Mouse (Mus musculus): ENCODE results near the gene Tha1. TPM values are rescaled to one million over a fixed set of nuclear protein-coding genes. Genes with fewer than 3 reads are reported as not detected.

Gene Tha1
- polyA plus RNA-seq, 1 experiment from 2014 or later = 5.5 TPM

GRCm38 (mm10) chr11:117848271-117848984, 24.9 kb downstream of the Tha1 start:
- Histone ChIP-seq H3K36me3 (peaks cover 15% of the 10 kb centered on the region), H3K9ac (peak overlapping the region; percentile 85), H3K27me3 (no peaks in the 10 kb centered on the region), H3K4me1 (replicated peaks) (peaks cover 29% of the 10 kb centered on the region), H3K4me2 (peak overlapping the region; percentile 84), H3K4me3 (peak overlapping the region; percentile 72), H3K9me3 (replicated peaks) (no peaks in the 10 kb centered on the region), H3K27ac (peak overlapping the region; percentile 97)
- WGBS = 5% methylated on average over 19 of the region's 19 CpGs
- ATAC-seq (replicated peaks; ENCODE audit: insufficient number of reproducible peaks, insufficient read depth, low FRiP score, low read depth) = peak; percentile 73

GRCm38 (mm10) chr11:117847593-117848215, 25.6 kb downstream of the Tha1 start:
- Histone ChIP-seq H3K4me2 (peak overlapping the region; percentile 84), H3K27me3 (no peaks in the 10 kb centered on the region), H3K36me3 (peaks cover 9% of the 10 kb centered on the region), H3K4me3 (peak overlapping the region; percentile 72), H3K9ac (peak overlapping the region; percentile 85; the same call in 1 of the 2 replicates), H3K27ac (peak overlapping the region; percentile 97), H3K4me1 (replicated peaks) (peaks cover 29% of the 10 kb centered on the region), H3K9me3 (replicated peaks) (no peaks in the 10 kb centered on the region)
- ATAC-seq (replicated peaks; ENCODE audit: insufficient number of reproducible peaks, insufficient read depth, low FRiP score, low read depth) = no peak
- 80% methylated on average over 7 of the region's 7 CpGs for WGBS

GRCm38 (mm10) chr11:117846640-117847039, 26.6 kb downstream of the Tha1 start:
- Histone ChIP-seq H3K9me3 (replicated peaks) (no peaks in the 10 kb centered on the region), H3K4me1 (replicated peaks) (peaks cover 29% of the 10 kb centered on the region), H3K9ac (no peak overlapping the region), H3K27ac (no peak overlapping the region), H3K27me3 (no peaks in the 10 kb centered on the region), H3K4me3 (no peak overlapping the region), H3K4me2 (no peak overlapping the region), H3K36me3 (0 out of 2 replicates have a peak, but pooled peaks cover under 1% of the 10 kb centered on the region)
- WGBS = 46% methylated on average over 5 of the region's 5 CpGs
- no peak for ATAC-seq (replicated peaks; ENCODE audit: insufficient number of reproducible peaks, insufficient read depth, low FRiP score, low read depth)

- H3K9ac ChIP-seq = no peak overlapping the region
- no peak overlapping the region for H3K4me3 ChIP-seq
- ATAC-seq (replicated peaks; ENCODE audit: insufficient number of reproducible peaks, insufficient read depth, low FRiP score, low read depth) = no peak
- H3K9me3 ChIP-seq (replicated peaks) = no peaks in the 10 kb centered on the region
- H3K27ac ChIP-seq = no peak overlapping the region
- peaks cover 30% of the 10 kb centered on the region for H3K4me1 ChIP-seq (replicated peaks)
- no peaks in the 10 kb centered on the region for H3K27me3 ChIP-seq
- H3K36me3 ChIP-seq = no peaks in the 10 kb centered on the region
- H3K4me2 ChIP-seq = no peak overlapping the region
- 79% methylated on average over 2 of the region's 2 CpGs for WGBS
Observed at GRCm38 (mm10) chr11:117845651-117846050, 27.6 kb downstream of the Tha1 start.

GRCm38 (mm10) chr11:117844997-117845396, 28.3 kb downstream of the Tha1 start:
- 59% methylated on average over 2 of the region's 2 CpGs for WGBS

GRCm38 (mm10) chr11:117843434-117843833, 29.8 kb downstream of the Tha1 start:
- WGBS = 81% methylated on average over 2 of the region's 2 CpGs
- Histone ChIP-seq H3K27me3 (no peaks in the 10 kb centered on the region), H3K4me1 (replicated peaks) (peaks cover 26% of the 10 kb centered on the region), H3K9me3 (replicated peaks) (no peaks in the 10 kb centered on the region), H3K9ac (no peak overlapping the region), H3K36me3 (no peaks in the 10 kb centered on the region), H3K27ac (no peak overlapping the region), H3K4me2 (no peak overlapping the region), H3K4me3 (no peak overlapping the region)
- no peak for ATAC-seq (replicated peaks; ENCODE audit: insufficient number of reproducible peaks, insufficient read depth, low FRiP score, low read depth)

More at GRCm38 (mm10) chr11:117844997-117845396, 28.3 kb downstream of the Tha1 start:
- Histone ChIP-seq H3K4me2 (no peak overlapping the region), H3K36me3 (no peaks in the 10 kb centered on the region), H3K9me3 (replicated peaks) (no peaks in the 10 kb centered on the region), H3K27ac (no peak overlapping the region), H3K9ac (no peak overlapping the region), H3K4me1 (replicated peaks) (peaks cover 26% of the 10 kb centered on the region), H3K4me3 (no peak overlapping the region), H3K27me3 (no peaks in the 10 kb centered on the region)
- no peak for ATAC-seq (replicated peaks; ENCODE audit: insufficient number of reproducible peaks, insufficient read depth, low FRiP score, low read depth)

- no peaks in the 10 kb centered on the region for H3K36me3 ChIP-seq
- 22% methylated on average over 1 of the region's 1 CpGs for WGBS
- peak overlapping the region; percentile 48 for H3K27ac ChIP-seq
- no peaks in the 10 kb centered on the region for H3K9me3 ChIP-seq (replicated peaks)
- no peaks in the 10 kb centered on the region for H3K27me3 ChIP-seq
- no peak for ATAC-seq (replicated peaks; ENCODE audit: insufficient number of reproducible peaks, insufficient read depth, low FRiP score, low read depth)
- H3K4me2 ChIP-seq = no peak overlapping the region
- 0 out of 2 replicates have a peak overlapping the region, but pooled peaks have one; percentile 0 for H3K9ac ChIP-seq
- H3K4me3 ChIP-seq = no peak overlapping the region
- peaks cover 25% of the 10 kb centered on the region for H3K4me1 ChIP-seq (replicated peaks)
Observed at GRCm38 (mm10) chr11:117840910-117841309, 32.4 kb downstream of the Tha1 start.

GRCm38 (mm10) chr11:117839021-117839420, 34.3 kb downstream of the Tha1 start:
- no peak overlapping the region for H3K4me3 ChIP-seq
- H3K36me3 ChIP-seq = no peaks in the 10 kb centered on the region
- no peaks in the 10 kb centered on the region for H3K27me3 ChIP-seq
- no peaks in the 10 kb centered on the region for H3K9me3 ChIP-seq (replicated peaks)
- no peak overlapping the region for H3K4me2 ChIP-seq
- 85% methylated on average over 1 of the region's 1 CpGs for WGBS
- no peak for ATAC-seq (replicated peaks; ENCODE audit: insufficient number of reproducible peaks, insufficient read depth, low FRiP score, low read depth)
- H3K4me1 ChIP-seq (replicated peaks) = peaks cover 25% of the 10 kb centered on the region
- no peak overlapping the region for H3K9ac ChIP-seq
- H3K27ac ChIP-seq = peak overlapping the region; percentile 51

- H3K4me1 ChIP-seq (replicated peaks) = peaks cover 25% of the 10 kb centered on the region
- no peak overlapping the region for H3K4me3 ChIP-seq
- H3K9ac ChIP-seq = no peak overlapping the region
- no peaks in the 10 kb centered on the region for H3K9me3 ChIP-seq (replicated peaks)
- peak; percentile 41; the same call in 1 of the 2 replicates for ATAC-seq (replicated peaks; ENCODE audit: insufficient number of reproducible peaks, insufficient read depth, low FRiP score, low read depth)
- H3K4me2 ChIP-seq = no peak overlapping the region
- no peaks in the 10 kb centered on the region for H3K36me3 ChIP-seq
- peak overlapping the region; percentile 51 for H3K27ac ChIP-seq
- no peaks in the 10 kb centered on the region for H3K27me3 ChIP-seq
- 71% methylated on average over 2 of the region's 2 CpGs for WGBS
Observed at GRCm38 (mm10) chr11:117838572-117838971, 34.7 kb downstream of the Tha1 start.

GRCm38 (mm10) chr11:117836306-117836705, 37.0 kb downstream of the Tha1 start:
- Histone ChIP-seq H3K9ac (no peak overlapping the region), H3K9me3 (replicated peaks) (no peaks in the 10 kb centered on the region), H3K4me3 (peak overlapping the region; percentile 23), H3K27me3 (no peaks in the 10 kb centered on the region), H3K4me1 (replicated peaks) (peaks cover 33% of the 10 kb centered on the region), H3K27ac (no peak overlapping the region), H3K4me2 (peak overlapping the region; percentile 55), H3K36me3 (no peaks in the 10 kb centered on the region)
- 28% methylated on average over 13 of the region's 13 CpGs for WGBS
- no peak for ATAC-seq (replicated peaks; ENCODE audit: insufficient number of reproducible peaks, insufficient read depth, low FRiP score, low read depth)

GRCm38 (mm10) chr11:117834086-117834485, 39.2 kb downstream of the Tha1 start:
- Histone ChIP-seq H3K9me3 (replicated peaks) (no peaks in the 10 kb centered on the region), H3K4me1 (replicated peaks) (peaks cover 44% of the 10 kb centered on the region), H3K4me3 (no peak overlapping the region), H3K36me3 (no peaks in the 10 kb centered on the region), H3K27ac (no peak overlapping the region), H3K4me2 (no peak overlapping the region), H3K9ac (no peak overlapping the region), H3K27me3 (no peaks in the 10 kb centered on the region)
- no peak for ATAC-seq (replicated peaks; ENCODE audit: insufficient number of reproducible peaks, insufficient read depth, low FRiP score, low read depth)
- 84% methylated on average over 8 of the region's 8 CpGs for WGBS
